Mouse (Mus musculus) inflammation-experienced regulatory T-cells, adult 6 months (primary cell): ENCODE measurements around the gene Smurf1. TPM values are rescaled to one million over a fixed set of nuclear protein-coding genes. Genes with fewer than 3 reads are reported as not detected.

Experiments
- ATAC-seq: one replicate; pipeline ENCODE4 v1.8.0; 2017
- polyA plus RNA-seq, 3 experiments: library from polyadenylated mRNA; unstranded; fragments of 100-300 nt; shearing (Covaris generic); gene quantifications; one replicate each; pipeline ENCODE4 v1.2.1; 2017

The Smurf1 gene
- polyA plus RNA-seq, 3 experiments from 2014 or later = 2.7 to 6.8 (median 5.4) TPM

- no peak for ATAC-seq
Observed at GRCm38 (mm10) chr5:144913923-144914322, 51.7 kb downstream of the Smurf1 start.

- no peak for ATAC-seq
Observed at GRCm38 (mm10) chr5:144913361-144913760, 52.3 kb downstream of the Smurf1 start.

- ATAC-seq = no peak
Observed at GRCm38 (mm10) chr5:144912519-144913310, 52.9 kb downstream of the Smurf1 start.

GRCm38 (mm10) chr5:144909521-144909920, 56.1 kb downstream of the Smurf1 start:
- no peak for ATAC-seq

- no peak for ATAC-seq
Observed at GRCm38 (mm10) chr5:144907591-144907990, 58.1 kb downstream of the Smurf1 start.

- no peak for ATAC-seq
Observed at GRCm38 (mm10) chr5:144904356-144905134, 61.1 kb downstream of the Smurf1 start.

GRCm38 (mm10) chr5:144901791-144902190, 63.9 kb downstream of the Smurf1 start:
- ATAC-seq = no peak

GRCm38 (mm10) chr5:144901035-144901434, 64.6 kb downstream of the Smurf1 start:
- ATAC-seq = no peak

GRCm38 (mm10) chr5:144898448-144899052, 67.1 kb downstream of the Smurf1 start:
- ATAC-seq = no peak

- ATAC-seq = no peak
Observed at GRCm38 (mm10) chr5:144897881-144898280, 67.8 kb downstream of the Smurf1 start.

- ATAC-seq = no peak
Observed at GRCm38 (mm10) chr5:144891276-144891675, 74.4 kb downstream of the Smurf1 start.

- no peak for ATAC-seq
Observed at GRCm38 (mm10) chr5:144885968-144886650, 79.5 kb downstream of the Smurf1 start.

GRCm38 (mm10) chr5:144884629-144885217, 80.9 kb downstream of the Smurf1 start:
- ATAC-seq = no peak

- no peak for ATAC-seq
Observed at GRCm38 (mm10) chr5:144881670-144882399, 83.8 kb downstream of the Smurf1 start.

- no peak for ATAC-seq
Observed at GRCm38 (mm10) chr5:144877021-144877420, 88.6 kb downstream of the Smurf1 start.

- ATAC-seq = peak; percentile 63
Observed at GRCm38 (mm10) chr5:144875892-144876291, 89.8 kb downstream of the Smurf1 start.

- ATAC-seq = no peak
Observed at GRCm38 (mm10) chr5:144875227-144875626, 90.4 kb downstream of the Smurf1 start.

GRCm38 (mm10) chr5:144872867-144873266, 92.8 kb downstream of the Smurf1 start:
- ATAC-seq = no peak

- ATAC-seq = no peak
Observed at GRCm38 (mm10) chr5:144872326-144872725, 93.3 kb downstream of the Smurf1 start.

GRCm38 (mm10) chr5:144871775-144872174, 93.9 kb downstream of the Smurf1 start:
- no peak for ATAC-seq

GRCm38 (mm10) chr5:144870782-144871181, 94.9 kb downstream of the Smurf1 start:
- no peak for ATAC-seq

GRCm38 (mm10) chr5:144869466-144869865, 96.2 kb downstream of the Smurf1 start:
- ATAC-seq = no peak
